Mouse (Mus musculus) left cerebral cortex, adult 11 months (tissue): ENCODE measurements around the gene Set.

Experiments used
- DNase-seq: peaks from one replicate; pipeline ENCODE4 v3.0.0; 2022; ENCODE audit warnings: low spot score

The Set gene

GRCm38 (mm10) chr2:30061215-30062166 lies 4.3 kb downstream of the Set start:
- DNase-seq = no peak

- no peak for DNase-seq
Observed at GRCm38 (mm10) chr2:30062249-30063093, 5.3 kb downstream of the Set start.

- DNase-seq = no peak
Observed at GRCm38 (mm10) chr2:30063235-30063634, 6.1 kb downstream of the Set start.

GRCm38 (mm10) chr2:30063791-30064190 lies 6.6 kb downstream of the Set start:
- no peak for DNase-seq

GRCm38 (mm10) chr2:30064298-30064697 lies 7.1 kb downstream of the Set start:
- no peak for DNase-seq

- peak; percentile 87 for DNase-seq
Observed at GRCm38 (mm10) chr2:30066046-30066901, 9.1 kb downstream of the Set start.

GRCm38 (mm10) chr2:30067031-30067888 lies 10.1 kb downstream of the Set start:
- no peak for DNase-seq

GRCm38 (mm10) chr2:30067962-30068361 lies 10.8 kb downstream of the Set start:
- no peak for DNase-seq

GRCm38 (mm10) chr2:30072875-30073274 lies 15.7 kb downstream of the Set start:
- DNase-seq = no peak

GRCm38 (mm10) chr2:30073285-30073684 lies 16.1 kb downstream of the Set start:
- DNase-seq = no peak

- no peak for DNase-seq
Observed at GRCm38 (mm10) chr2:30075625-30076024, 18.4 kb downstream of the Set start.

GRCm38 (mm10) chr2:30076439-30076838 lies 19.3 kb downstream of the Set start:
- DNase-seq = no peak

- no peak for DNase-seq
Observed at GRCm38 (mm10) chr2:30076959-30077358, 19.8 kb downstream of the Set start.

GRCm38 (mm10) chr2:30077502-30078348 lies 20.5 kb downstream of the Set start, which contains the start of gene Pkn3:
TSS of gene Pkn3 (plus strand) at chr2:30077684.
- no peak for DNase-seq

GRCm38 (mm10) chr2:30078349-30078712 lies 21.2 kb downstream of the Set start:
- DNase-seq = no peak

GRCm38 (mm10) chr2:30078760-30079159 lies 21.6 kb downstream of the Set start:
- no peak for DNase-seq

- DNase-seq = no peak
Observed at GRCm38 (mm10) chr2:30080181-30080800, 23.1 kb downstream of the Set start.

- no peak for DNase-seq
Observed at GRCm38 (mm10) chr2:30084113-30084512, 26.9 kb downstream of the Set start.

GRCm38 (mm10) chr2:30084632-30085031 lies 27.5 kb downstream of the Set start:
- DNase-seq = no peak

- no peak for DNase-seq
Observed at GRCm38 (mm10) chr2:30087310-30087709, 30.1 kb downstream of the Set start.
